Mouse (Mus musculus): ENCODE results near the gene Exoc2.

DNA sequence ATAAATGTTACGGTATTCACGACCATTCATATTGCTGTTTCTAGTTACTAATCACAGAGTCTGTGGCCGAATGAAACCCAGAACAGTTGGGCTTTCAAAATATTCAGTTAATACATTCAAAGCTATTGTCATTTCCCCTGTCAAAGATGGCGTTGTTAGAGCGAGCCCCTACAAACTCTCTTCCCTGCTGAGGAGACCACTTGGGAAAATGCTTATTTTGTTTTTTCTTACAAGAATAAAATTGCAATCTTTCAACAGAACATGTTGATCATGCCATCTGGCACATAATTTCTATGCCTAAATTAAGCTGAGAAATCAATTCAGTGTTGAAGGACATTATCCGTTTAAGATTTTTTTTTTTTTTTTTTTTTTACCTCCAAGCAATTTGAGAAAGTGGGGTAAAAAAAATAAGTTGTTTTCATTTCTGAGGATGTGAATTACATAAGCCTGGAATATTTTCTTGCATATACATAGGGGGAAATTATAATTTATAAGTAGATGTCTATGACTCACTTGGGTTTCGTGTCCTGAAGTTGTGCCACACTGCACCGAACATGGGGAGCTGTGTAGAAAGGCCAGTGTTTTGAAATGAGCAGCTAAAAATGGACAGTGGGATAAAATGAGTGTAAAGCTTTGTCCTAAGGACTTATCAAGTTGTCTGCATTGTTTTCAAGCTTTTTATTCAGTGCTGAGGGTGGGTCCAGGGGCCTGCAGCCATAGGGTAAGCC is 23.8 kb upstream of the Exoc2 start:
- no peak for TF ChIP-seq POLR2A (IDR thresholded peaks at IDR 0.05; ENCODE audit: low read depth, low read length)
- no peak for TF ChIP-seq CTCF (conservative IDR thresholded peaks at IDR 0.05; ENCODE audit: insufficient read depth, insufficient read length, low read depth, low read length)

Data from kidney, adult 2 months (tissue).